Mouse (Mus musculus): Measurements from ENCODE around the gene Larp1b. TPM values are rescaled to one million over a fixed set of nuclear protein-coding genes. Genes with fewer than 3 reads are reported as not detected.

Larp1b gene
- polyA plus RNA-seq, 1 experiment from 2014 or later: 2.2 TPM

DNA sequence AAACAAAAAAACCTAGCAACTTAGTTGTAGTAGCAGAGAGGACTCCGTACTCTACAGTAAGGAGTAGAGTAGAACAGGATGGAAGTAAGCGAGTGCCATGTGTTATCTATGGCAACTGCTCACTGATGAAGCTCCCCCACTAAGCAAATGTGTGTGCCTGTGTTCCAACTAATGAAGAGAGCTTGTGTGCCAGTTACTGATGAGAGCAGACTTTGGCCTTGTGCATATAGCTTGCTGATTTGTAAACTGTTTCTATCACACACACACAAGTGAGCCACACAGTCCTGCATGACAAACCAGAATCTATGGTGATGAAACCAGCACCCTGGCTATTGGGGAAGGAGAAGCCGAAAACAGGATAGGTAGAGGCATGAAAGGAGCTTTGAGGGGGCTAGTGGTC lies 60.4 kb downstream of the Larp1b start:
- WGBS: 90% methylated on average over 3 of the region's 3 CpGs
- Histone ChIP-seq H3K36me3 (ENCODE audit: control insufficient read depth, insufficient read depth, low read length) (no peaks in the 10 kb centered on the region), H3K4me2 (replicated peaks; ENCODE audit: low read depth, low read length) (no peak overlapping the region), H3K27me3 (ENCODE audit: control insufficient read depth, insufficient read depth, low read length) (no peaks in the 10 kb centered on the region), H3K9me3 (ENCODE audit: control insufficient read depth, low read length) (no peaks in the 10 kb centered on the region), H3K27ac (ENCODE audit: low read depth, low read length) (no peak overlapping the region), H3K9ac (ENCODE audit: low read depth, low read length) (no peak overlapping the region), H3K4me1 (replicated peaks; ENCODE audit: control insufficient read depth, insufficient read depth, low read length) (no peaks in the 10 kb centered on the region), H3K4me3 (ENCODE audit: low read depth, low read length) (no peak overlapping the region)
- no peak for DNase-seq (ENCODE audit: low spot score)
- ATAC-seq (ENCODE audit: low FRiP score): no peak

DNA sequence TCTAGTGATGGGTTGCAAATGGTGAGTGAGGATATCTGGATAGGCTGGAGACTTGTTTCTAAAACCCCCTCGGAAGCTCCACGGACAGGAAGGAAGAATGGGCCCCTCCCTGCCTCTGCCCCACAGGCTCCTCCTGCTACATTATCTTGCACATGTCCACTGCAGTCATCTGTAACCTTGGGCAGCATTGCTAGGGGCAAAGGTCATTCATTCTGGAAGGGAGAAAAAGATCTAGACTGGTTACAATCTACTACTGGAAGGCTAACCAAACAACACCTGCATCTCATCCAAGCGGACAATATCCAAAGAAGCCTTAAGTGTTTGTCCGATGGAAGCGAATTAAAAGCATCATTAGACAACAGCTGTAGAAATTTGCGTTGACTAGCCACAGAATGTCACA lies 61.1 kb downstream of the Larp1b start:
- no peak overlapping the region for H3K9ac ChIP-seq (ENCODE audit: low read depth, low read length)
- WGBS: 89% methylated on average over 6 of the region's 6 CpGs
- no peak overlapping the region for H3K4me3 ChIP-seq (ENCODE audit: low read depth, low read length)
- no peak overlapping the region for H3K4me2 ChIP-seq (replicated peaks; ENCODE audit: low read depth, low read length)
- ATAC-seq (ENCODE audit: low FRiP score) (no peak), DNase-seq (ENCODE audit: low spot score) (no peak)
- no peaks in the 10 kb centered on the region for H3K27me3 ChIP-seq (ENCODE audit: control insufficient read depth, insufficient read depth, low read length)
- no peaks in the 10 kb centered on the region for H3K4me1 ChIP-seq (replicated peaks; ENCODE audit: control insufficient read depth, insufficient read depth, low read length)
- H3K36me3 ChIP-seq (ENCODE audit: control insufficient read depth, insufficient read depth, low read length): no peaks in the 10 kb centered on the region
- no peaks in the 10 kb centered on the region for H3K9me3 ChIP-seq (ENCODE audit: control insufficient read depth, low read length)
- no peak overlapping the region for H3K27ac ChIP-seq (ENCODE audit: low read depth, low read length)

DNA sequence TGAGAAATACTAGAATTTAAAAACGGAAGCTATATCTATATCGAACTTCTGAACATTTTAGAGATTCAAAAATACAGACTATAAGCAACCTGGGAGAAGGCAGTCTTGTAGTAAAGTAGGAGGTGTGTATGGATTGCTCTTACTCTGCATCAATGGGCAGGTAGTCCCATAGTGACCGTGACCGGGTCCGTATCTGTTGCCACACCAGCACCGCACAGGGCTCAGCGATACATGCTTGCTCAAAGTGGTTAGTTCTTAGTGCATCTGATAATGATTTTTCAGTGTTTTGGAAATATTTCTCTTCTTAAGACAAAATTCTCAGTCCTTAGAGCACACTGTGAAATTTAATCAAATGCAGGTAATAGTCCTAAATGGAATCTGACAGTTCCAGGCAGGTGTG lies 62.8 kb downstream of the Larp1b start:
- no peak overlapping the region for H3K27ac ChIP-seq (ENCODE audit: low read depth, low read length)
- H3K4me2 ChIP-seq (replicated peaks; ENCODE audit: low read depth, low read length): no peak overlapping the region
- WGBS: 95% methylated on average over 7 of the region's 7 CpGs
- no peak for DNase-seq (ENCODE audit: low spot score)
- H3K4me1 ChIP-seq (replicated peaks; ENCODE audit: control insufficient read depth, insufficient read depth, low read length): no peaks in the 10 kb centered on the region
- H3K36me3 ChIP-seq (ENCODE audit: control insufficient read depth, insufficient read depth, low read length): no peaks in the 10 kb centered on the region
- H3K4me3 ChIP-seq (ENCODE audit: low read depth, low read length): no peak overlapping the region
- H3K9ac ChIP-seq (ENCODE audit: low read depth, low read length): no peak overlapping the region
- no peak for ATAC-seq (ENCODE audit: low FRiP score)
- H3K9me3 ChIP-seq (ENCODE audit: control insufficient read depth, low read length): no peaks in the 10 kb centered on the region
- no peaks in the 10 kb centered on the region for H3K27me3 ChIP-seq (ENCODE audit: control insufficient read depth, insufficient read depth, low read length)

DNA sequence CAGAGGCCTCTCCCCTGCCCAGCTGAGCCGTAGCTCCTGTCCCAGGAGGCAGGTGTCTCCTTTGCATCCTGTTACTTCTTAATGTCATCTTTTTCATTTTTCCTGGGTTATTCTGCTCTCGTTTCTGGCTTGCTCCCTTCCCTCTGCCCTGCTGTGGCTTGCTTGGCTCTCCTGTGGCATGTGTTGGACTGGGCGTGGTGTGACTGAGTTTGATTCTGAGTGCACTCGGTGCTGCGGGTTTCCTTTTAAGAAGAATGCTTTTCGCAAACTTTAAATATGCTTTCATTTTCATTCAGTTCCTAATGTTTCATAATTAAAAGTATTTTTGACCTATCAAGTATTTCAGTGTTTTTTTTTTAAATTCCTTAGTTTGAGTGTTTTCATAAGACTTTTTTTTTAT lies 65.3 kb downstream of the Larp1b start:
- H3K27ac ChIP-seq (ENCODE audit: low read depth, low read length): no peak overlapping the region
- H3K4me2 ChIP-seq (replicated peaks; ENCODE audit: low read depth, low read length): no peak overlapping the region
- H3K9me3 ChIP-seq (ENCODE audit: control insufficient read depth, low read length): no peaks in the 10 kb centered on the region
- ATAC-seq (ENCODE audit: low FRiP score) (no peak), DNase-seq (ENCODE audit: low spot score) (no peak)
- WGBS: 81% methylated on average over 6 of the region's 6 CpGs
- no peak overlapping the region for H3K4me3 ChIP-seq (ENCODE audit: low read depth, low read length)
- H3K36me3 ChIP-seq (ENCODE audit: control insufficient read depth, insufficient read depth, low read length): no peaks in the 10 kb centered on the region
- H3K27me3 ChIP-seq (ENCODE audit: control insufficient read depth, insufficient read depth, low read length): no peaks in the 10 kb centered on the region
- H3K4me1 ChIP-seq (replicated peaks; ENCODE audit: control insufficient read depth, insufficient read depth, low read length): no peaks in the 10 kb centered on the region
- H3K9ac ChIP-seq (ENCODE audit: low read depth, low read length): no peak overlapping the region

DNA sequence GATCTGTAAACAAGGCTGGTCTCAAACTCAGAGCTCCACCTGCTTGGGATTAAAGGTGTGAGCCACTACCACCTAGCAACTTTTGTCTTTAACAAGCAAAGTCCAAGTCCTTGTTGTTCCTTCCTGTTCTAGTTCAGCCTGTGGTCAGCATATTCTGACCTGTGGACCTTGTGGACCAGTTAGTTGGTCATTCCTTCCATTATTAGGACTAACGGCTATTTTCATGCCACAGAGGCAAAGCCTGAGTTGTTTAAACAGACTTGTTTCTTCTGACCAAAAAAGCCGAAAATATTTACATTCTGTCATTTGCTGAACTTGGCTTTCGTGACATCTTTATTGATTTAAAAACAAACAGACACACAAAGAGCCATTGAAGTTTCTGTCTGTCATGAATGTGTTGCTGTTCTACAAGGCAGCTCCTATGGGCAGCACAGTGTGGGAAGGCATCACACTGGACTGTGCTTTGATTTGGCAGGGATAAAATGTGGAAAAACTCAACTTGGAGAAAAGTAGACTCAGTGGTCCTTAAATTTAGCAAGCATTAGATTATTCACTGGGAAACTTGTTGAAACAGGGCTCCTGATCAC lies 68.5 kb downstream of the Larp1b start:
- Histone ChIP-seq H3K9ac (ENCODE audit: low read depth, low read length) (no peak overlapping the region), H3K27me3 (ENCODE audit: control insufficient read depth, insufficient read depth, low read length) (no peaks in the 10 kb centered on the region), H3K27ac (ENCODE audit: low read depth, low read length) (no peak overlapping the region), H3K4me1 (replicated peaks; ENCODE audit: control insufficient read depth, insufficient read depth, low read length) (no peaks in the 10 kb centered on the region), H3K36me3 (ENCODE audit: control insufficient read depth, insufficient read depth, low read length) (no peaks in the 10 kb centered on the region), H3K4me3 (ENCODE audit: low read depth, low read length) (no peak overlapping the region), H3K9me3 (ENCODE audit: control insufficient read depth, low read length) (no peaks in the 10 kb centered on the region), H3K4me2 (replicated peaks; ENCODE audit: low read depth, low read length) (no peak overlapping the region)
- no peak for ATAC-seq (ENCODE audit: low FRiP score)
- WGBS: 64% methylated on average over 3 of the region's 3 CpGs
- DNase-seq (ENCODE audit: low spot score): no peak

DNA sequence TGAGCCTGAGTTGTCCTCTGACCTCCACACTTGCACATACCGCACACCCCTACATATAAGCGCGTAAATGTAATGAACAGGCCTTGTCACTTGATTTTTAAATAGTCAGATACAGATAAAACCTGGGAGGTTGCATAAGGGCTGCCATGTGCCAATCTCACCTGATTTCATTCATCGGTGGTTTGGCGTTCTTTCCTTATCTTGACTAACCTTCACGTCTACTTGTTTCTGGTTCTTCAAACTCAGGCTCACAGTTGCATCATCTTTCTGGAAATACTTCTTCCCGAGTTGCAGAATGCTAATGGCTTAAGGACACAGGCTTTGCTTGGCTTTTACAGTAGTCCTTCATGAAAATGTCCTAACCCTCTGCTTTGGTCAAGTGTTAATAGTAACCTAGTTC lies 71.1 kb downstream of the Larp1b start:
- H3K9me3 ChIP-seq (ENCODE audit: control insufficient read depth, low read length): no peaks in the 10 kb centered on the region
- H3K4me1 ChIP-seq (replicated peaks; ENCODE audit: control insufficient read depth, insufficient read depth, low read length): no peaks in the 10 kb centered on the region
- no peak for DNase-seq (ENCODE audit: low spot score)
- no peak for ATAC-seq (ENCODE audit: low FRiP score)
- no peaks in the 10 kb centered on the region for H3K36me3 ChIP-seq (ENCODE audit: control insufficient read depth, insufficient read depth, low read length)
- no peaks in the 10 kb centered on the region for H3K27me3 ChIP-seq (ENCODE audit: control insufficient read depth, insufficient read depth, low read length)
- H3K9ac ChIP-seq (ENCODE audit: low read depth, low read length): no peak overlapping the region
- H3K4me2 ChIP-seq (replicated peaks; ENCODE audit: low read depth, low read length): no peak overlapping the region
- WGBS: 92% methylated on average over 7 of the region's 7 CpGs
- no peak overlapping the region for H3K4me3 ChIP-seq (ENCODE audit: low read depth, low read length)
- H3K27ac ChIP-seq (ENCODE audit: low read depth, low read length): no peak overlapping the region

DNA sequence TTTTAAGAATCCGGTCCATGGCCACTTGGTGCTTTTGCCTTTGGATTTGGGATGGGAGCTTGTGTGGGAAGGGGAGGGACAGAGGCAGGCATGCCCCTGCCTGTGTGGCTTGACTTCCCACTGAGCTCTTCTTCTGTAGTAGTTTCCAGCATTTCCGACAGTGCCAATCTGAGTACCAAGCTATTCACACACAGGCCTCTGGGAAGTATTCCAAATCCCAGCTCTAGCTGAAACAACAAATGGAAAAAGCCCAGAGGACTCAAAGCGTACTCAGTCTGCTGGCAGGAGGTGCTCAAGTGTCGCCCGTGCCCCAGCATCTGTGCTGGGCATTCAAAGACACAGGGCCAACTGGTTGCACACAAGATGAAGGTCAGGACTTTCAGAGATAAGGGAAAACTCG lies 72.4 kb downstream of the Larp1b start:
- Histone ChIP-seq H3K36me3 (ENCODE audit: control insufficient read depth, insufficient read depth, low read length) (no peaks in the 10 kb centered on the region), H3K9me3 (ENCODE audit: control insufficient read depth, low read length) (no peaks in the 10 kb centered on the region), H3K27me3 (ENCODE audit: control insufficient read depth, insufficient read depth, low read length) (no peaks in the 10 kb centered on the region), H3K27ac (ENCODE audit: low read depth, low read length) (no peak overlapping the region), H3K4me2 (replicated peaks; ENCODE audit: low read depth, low read length) (no peak overlapping the region), H3K9ac (ENCODE audit: low read depth, low read length) (no peak overlapping the region), H3K4me1 (replicated peaks; ENCODE audit: control insufficient read depth, insufficient read depth, low read length) (no peaks in the 10 kb centered on the region), H3K4me3 (ENCODE audit: low read depth, low read length) (no peak overlapping the region)
- ATAC-seq (ENCODE audit: low FRiP score) (no peak), DNase-seq (ENCODE audit: low spot score) (no peak)
- 67% methylated on average over 6 of the region's 6 CpGs for WGBS

DNA sequence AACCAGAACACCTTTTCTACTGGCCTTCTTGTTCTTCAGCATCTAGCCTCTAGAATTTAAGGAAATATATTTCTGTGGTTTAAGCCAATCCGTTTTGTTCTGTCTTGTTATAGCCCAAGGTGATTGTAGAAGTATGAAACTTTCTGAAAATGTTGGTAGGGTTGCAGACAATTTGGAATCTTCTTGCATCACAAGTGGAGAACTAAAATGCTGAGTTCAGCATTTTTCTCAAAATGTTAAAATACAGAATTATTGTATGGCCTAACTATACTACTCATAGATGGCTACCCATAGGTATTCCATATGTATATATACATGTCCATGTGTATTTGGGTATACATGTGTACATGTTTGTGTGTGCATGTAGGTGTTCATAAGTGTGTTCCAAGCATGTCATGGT lies 81.1 kb downstream of the Larp1b start:
- H3K9me3 ChIP-seq (ENCODE audit: control insufficient read depth, low read length): no peaks in the 10 kb centered on the region
- no peak overlapping the region for H3K4me2 ChIP-seq (replicated peaks; ENCODE audit: low read depth, low read length)
- H3K4me3 ChIP-seq (ENCODE audit: low read depth, low read length): no peak overlapping the region
- DNase-seq (ENCODE audit: low spot score): no peak
- H3K27me3 ChIP-seq (ENCODE audit: control insufficient read depth, insufficient read depth, low read length): no peaks in the 10 kb centered on the region
- 94% methylated on average over 1 of the region's 1 CpGs for WGBS
- no peak overlapping the region for H3K9ac ChIP-seq (ENCODE audit: low read depth, low read length)
- no peaks in the 10 kb centered on the region for H3K36me3 ChIP-seq (ENCODE audit: control insufficient read depth, insufficient read depth, low read length)
- H3K27ac ChIP-seq (ENCODE audit: low read depth, low read length): no peak overlapping the region
- ATAC-seq (ENCODE audit: low FRiP score): no peak
- H3K4me1 ChIP-seq (replicated peaks; ENCODE audit: control insufficient read depth, insufficient read depth, low read length): no peaks in the 10 kb centered on the region

DNA sequence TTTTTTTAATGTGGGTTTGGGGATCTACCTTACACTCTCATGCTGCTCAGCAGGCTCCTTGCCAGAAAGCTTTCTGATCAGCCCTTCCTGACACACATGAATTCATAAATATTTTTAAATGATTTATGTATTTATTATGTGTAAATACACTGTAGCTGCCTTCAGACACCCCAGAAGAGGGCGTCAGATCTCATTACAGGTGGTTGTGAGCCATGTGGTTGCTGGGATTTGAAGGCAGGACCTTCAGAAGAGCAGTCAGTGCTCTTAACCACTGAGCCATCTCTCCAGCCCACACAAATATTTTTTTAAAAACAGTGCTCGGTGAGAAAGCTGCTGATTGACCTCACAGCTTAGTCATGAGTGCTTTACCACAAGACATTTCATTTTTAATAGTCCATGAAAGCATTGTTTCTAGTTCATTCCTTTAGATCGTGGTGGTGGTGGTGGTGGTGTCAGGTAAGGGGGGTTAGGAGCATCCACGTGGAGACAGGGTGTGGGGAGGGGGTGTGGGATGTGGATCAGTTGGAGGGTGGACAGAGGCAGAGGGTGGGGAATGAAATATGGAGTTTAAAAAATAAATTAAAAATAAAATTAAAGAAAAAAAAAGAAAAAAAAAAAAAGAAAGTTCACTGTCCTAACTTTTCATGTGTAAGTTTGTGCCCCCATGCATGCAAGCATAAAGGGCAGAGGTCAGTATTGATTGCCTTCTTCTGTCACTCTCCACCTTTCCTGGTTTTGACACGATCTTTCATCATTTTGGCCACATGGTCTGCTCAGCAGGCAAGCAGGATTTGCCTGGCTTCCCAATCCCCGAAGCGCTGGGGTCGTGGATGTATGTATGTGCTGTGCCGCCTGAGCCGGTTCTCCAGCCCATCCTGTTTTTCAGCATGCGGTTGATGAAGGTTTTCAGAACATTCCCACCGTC lies 81.9 kb downstream of the Larp1b start:
- Histone ChIP-seq H3K4me3 (ENCODE audit: low read depth, low read length) (no peak overlapping the region), H3K9me3 (ENCODE audit: control insufficient read depth, low read length) (no peaks in the 10 kb centered on the region), H3K9ac (ENCODE audit: low read depth, low read length) (no peak overlapping the region), H3K36me3 (ENCODE audit: control insufficient read depth, insufficient read depth, low read length) (no peaks in the 10 kb centered on the region), H3K27me3 (ENCODE audit: control insufficient read depth, insufficient read depth, low read length) (no peaks in the 10 kb centered on the region), H3K4me1 (replicated peaks; ENCODE audit: control insufficient read depth, insufficient read depth, low read length) (no peaks in the 10 kb centered on the region), H3K27ac (ENCODE audit: low read depth, low read length) (no peak overlapping the region), H3K4me2 (replicated peaks; ENCODE audit: low read depth, low read length) (no peak overlapping the region)
- WGBS: 78% methylated on average over 12 of the region's 12 CpGs
- no peak for DNase-seq (ENCODE audit: low spot score)
- ATAC-seq (ENCODE audit: low FRiP score): no peak

Data from hindbrain, embryonic 11.5 days (tissue).